In the genomic region with DNA sequence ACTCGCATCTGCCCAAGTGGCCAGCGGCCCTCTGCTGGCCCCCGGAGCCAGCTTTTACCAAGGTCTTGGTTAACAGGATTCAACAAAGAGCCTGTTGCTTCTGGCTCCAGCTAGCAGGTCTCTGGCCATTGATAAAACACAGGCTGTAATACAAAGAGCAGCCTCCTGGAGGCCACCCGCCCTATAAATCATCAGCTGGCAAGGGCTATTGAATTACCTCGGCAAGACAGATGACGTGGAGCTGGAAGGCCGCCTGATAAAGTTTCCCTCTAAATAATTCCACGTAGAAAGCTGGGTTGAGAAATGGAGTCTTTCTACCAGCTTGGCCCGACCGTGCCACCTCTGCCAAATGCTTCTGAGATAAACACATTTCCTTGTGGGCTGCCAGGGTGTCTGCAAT, we compare ENCODE assay signal across 11 mouse cellular contexts.
DNase-seq lines count a peak whose midpoint lies in the region; ATAC-seq and TF ChIP-seq lines count a peak whose summit lies in the region.
"Had no signal": no experiment of that assay in that cellular context is flagged by ENCODE, and none has a peak within 500 bp of the region (broad histone marks: within the 10 kb centered on the region; RNA-seq: fewer than 3 reads in every experiment).

No protein-coding gene starts in this region.

- H3K79me2 ChIP-seq in heart, adult 2 months (replicated peaks; ENCODE audit: control insufficient read depth, insufficient read depth, low read length): no peaks in the 10 kb centered on the region

- TF ChIP-seq CTCF in heart, adult 2 months (IDR thresholded peaks at IDR 0.05): no peak

- H3K4me3 ChIP-seq in kidney, embryonic 16.5 days (ENCODE audit: low read length): no peak overlapping the region
- H3K4me3 ChIP-seq in heart, adult 2 months: no peak overlapping the region
- H3K4me3 ChIP-seq: embryonic facial prominence, embryonic 12.5 days; heart, embryonic 12.5 days had no signal

- H3K9ac ChIP-seq in kidney, embryonic 16.5 days (replicated peaks; ENCODE audit: low read length): no peak overlapping the region
- H3K9ac ChIP-seq in heart, adult 2 months (ENCODE audit: low read depth, low read length): no peak overlapping the region
- H3K9ac ChIP-seq: embryonic facial prominence, embryonic 12.5 days; heart, embryonic 12.5 days had no signal

- no peak for TF ChIP-seq POLR2A in heart, adult 2 months (IDR thresholded peaks at IDR 0.05; ENCODE audit: insufficient read depth, low read depth, low read length)

- DNase-seq in kidney, postnatal 25 days: no peak
- DNase-seq in adrenal gland, adult 18-20 months (ENCODE audit: low spot score in 2 of 2): peak; percentile 42 to 70
- DNase-seq in cerebellum, postnatal 25 days: peak; percentile 14 to 34
- DNase-seq in mesoderm, embryonic 11.5 days (ENCODE audit: low read depth, low spot score): peak; percentile 79
- DNase-seq in c-Kit-positive CD71-positive TER-119-positive erythroid progenitor cells, embryonic 14.5 days (ENCODE audit: low spot score): no peak
- no peak for DNase-seq in heart, adult 2 months
- DNase-seq: lung, postnatal 36 days had no signal

- H3K4me1 ChIP-seq in kidney, embryonic 16.5 days (ENCODE audit: insufficient read depth, low read length): peaks cover 7% of the 10 kb centered on the region; the same call in 1 of the 2 replicates
- no peaks in the 10 kb centered on the region for H3K4me1 ChIP-seq in heart, adult 2 months (ENCODE audit: control insufficient read depth, insufficient read depth, low read length)
- H3K4me1 ChIP-seq: embryonic facial prominence, embryonic 12.5 days; heart, embryonic 12.5 days had no signal

- intact Hi-C loops in heart, adult 2 months (cut with DNase I): no loop called here

- ATAC-seq in kidney, embryonic 16.5 days (ENCODE audit: low FRiP score, low TSS enrichment): 0 out of 2 replicates have a peak, but pooled peaks have one; percentile 42
- ATAC-seq: Patski had no signal

- H3K27me3 ChIP-seq in kidney, embryonic 16.5 days (ENCODE audit: insufficient read depth, low read length): no peaks in the 10 kb centered on the region
- no peaks in the 10 kb centered on the region for H3K27me3 ChIP-seq in heart, adult 2 months (ENCODE audit: control insufficient read depth, insufficient read depth, low read length)
- H3K27me3 ChIP-seq: embryonic facial prominence, embryonic 12.5 days; heart, embryonic 12.5 days; Patski had no signal

- no peaks in the 10 kb centered on the region for H3K36me3 ChIP-seq in kidney, embryonic 16.5 days (ENCODE audit: insufficient read depth, low read length)
- no peaks in the 10 kb centered on the region for H3K36me3 ChIP-seq in heart, adult 2 months (ENCODE audit: control insufficient read depth, insufficient read depth, low read length)
- H3K36me3 ChIP-seq: embryonic facial prominence, embryonic 12.5 days; heart, embryonic 12.5 days had no signal

- no peak overlapping the region for H3K27ac ChIP-seq in kidney, embryonic 16.5 days (ENCODE audit: low read length)
- no peak overlapping the region for H3K27ac ChIP-seq in heart, adult 2 months
- H3K27ac ChIP-seq: embryonic facial prominence, embryonic 12.5 days had no signal

- no peak for TF ChIP-seq EP300 in heart, adult 2 months (IDR thresholded peaks at IDR 0.05; ENCODE audit: insufficient read depth, low read depth, low read length)

- H3K4me2 ChIP-seq in kidney, embryonic 16.5 days (replicated peaks; ENCODE audit: low read depth, low read length): no peak overlapping the region
- H3K4me2 ChIP-seq: embryonic facial prominence, embryonic 12.5 days; heart, embryonic 12.5 days had no signal

- no peaks in the 10 kb centered on the region for H3K9me3 ChIP-seq in kidney, embryonic 16.5 days (ENCODE audit: low read length)
- H3K9me3 ChIP-seq: embryonic facial prominence, embryonic 12.5 days had no signal

- 20% methylated on average over 10 of the region's 10 CpGs for WGBS in kidney, embryonic 16.5 days
- 53% methylated on average over 10 of the region's 10 CpGs for WGBS in heart, adult 2 months

Comparison
In these comparisons a context has a peak if more than half of its experiments do, and no peak if none do; other contexts are left out.
1. DNase-seq: peak in adrenal gland, adult 18-20 months (2 of 2), cerebellum, postnatal 25 days (2 of 2) and mesoderm, embryonic 11.5 days (single experiment); none in kidney, postnatal 25 days (0 of 2), c-Kit-positive CD71-positive TER-119-positive erythroid progenitor cells, embryonic 14.5 days (single experiment) and heart, adult 2 months (0 of 2).